Mouse (Mus musculus): ENCODE measurements around the gene Dscam.

Gene Dscam

DNA sequence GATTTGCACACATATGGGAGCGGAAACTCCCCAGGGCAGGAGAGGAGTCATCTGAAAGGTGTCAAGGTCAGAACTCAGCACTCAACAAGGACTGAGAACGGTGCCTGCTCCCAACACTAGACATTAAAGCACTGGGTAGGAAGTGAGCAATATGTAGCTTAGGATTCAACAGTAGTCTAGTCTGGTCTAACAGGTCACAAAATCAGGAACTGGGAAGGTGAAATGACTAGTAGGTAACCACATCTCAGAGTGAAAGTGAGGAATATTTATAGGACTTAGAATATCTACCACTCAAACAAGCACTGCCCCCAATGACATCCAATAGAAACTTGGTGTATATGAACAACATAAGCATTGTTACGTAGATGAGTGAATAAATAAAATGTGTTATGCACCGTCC lies 515.0 kb downstream of the Dscam start:
- DNase-seq (ENCODE audit: low spot score in 2 of 2), result no peak

- peak; percentile 16 to 29 for DNase-seq (ENCODE audit: low spot score in 2 of 2)
Observed at GRCm38 (mm10) chr16:96654054-96654453, 516.5 kb downstream of the Dscam start.

DNA sequence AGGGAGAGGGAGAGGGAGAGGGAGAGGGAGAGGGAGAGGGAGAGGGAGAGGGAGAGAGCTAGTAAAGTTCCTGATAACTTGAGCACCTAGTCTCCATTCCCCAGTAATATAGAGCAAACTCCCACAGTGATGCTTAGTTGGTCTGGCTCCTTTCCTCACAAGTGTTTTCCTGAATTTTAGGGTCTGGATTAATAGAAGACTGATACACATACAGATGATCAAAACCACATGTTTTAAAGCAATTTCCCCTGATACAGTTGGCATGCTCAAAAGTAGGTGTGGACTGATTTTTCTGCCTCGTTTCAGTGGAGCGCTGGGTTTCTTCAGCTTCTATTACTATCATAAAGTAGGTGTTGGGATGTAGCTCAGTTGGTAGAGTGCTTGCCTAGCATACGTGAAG lies 519.1 kb downstream of the Dscam start:
- no peak for DNase-seq (ENCODE audit: low spot score in 2 of 2)

GRCm38 (mm10) chr16:96640101-96640500 lies 530.5 kb downstream of the Dscam start:
- no peak for DNase-seq (ENCODE audit: low spot score in 2 of 2)

GRCm38 (mm10) chr16:96635916-96636315 lies 534.6 kb downstream of the Dscam start:
- DNase-seq (ENCODE audit: low spot score in 2 of 2), result no peak

- DNase-seq (ENCODE audit: low spot score in 2 of 2), result no peak
Observed at GRCm38 (mm10) chr16:96634791-96635143, 535.8 kb downstream of the Dscam start.

GRCm38 (mm10) chr16:96634097-96634790 lies 536.3 kb downstream of the Dscam start:
- DNase-seq (ENCODE audit: low spot score in 2 of 2), result no peak

DNA sequence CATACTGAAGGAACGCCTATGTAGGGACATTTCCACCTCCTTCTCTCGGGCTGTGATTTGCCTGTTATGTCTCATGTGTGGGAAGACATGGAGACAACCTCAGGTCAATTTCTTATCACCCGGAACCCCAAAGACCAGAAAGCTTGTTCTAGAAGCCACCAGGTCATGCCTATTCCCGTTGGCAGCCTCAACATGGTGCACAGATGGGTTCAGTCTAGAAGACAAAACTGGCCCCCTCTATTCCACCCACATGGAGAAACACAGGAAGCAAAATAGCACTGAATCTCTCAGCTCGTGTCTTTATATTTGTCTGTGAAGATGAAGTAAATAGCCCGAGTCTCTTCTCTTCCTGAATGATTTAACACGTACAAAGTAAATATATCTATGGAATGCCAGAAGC lies 540.3 kb downstream of the Dscam start:
- DNase-seq (ENCODE audit: low spot score in 2 of 2), result no peak

- no peak for DNase-seq (ENCODE audit: low spot score in 2 of 2)
Observed at GRCm38 (mm10) chr16:96629623-96630022, 540.9 kb downstream of the Dscam start.

GRCm38 (mm10) chr16:96625468-96625867 lies 545.1 kb downstream of the Dscam start:
- DNase-seq (ENCODE audit: low spot score in 2 of 2), result no peak

DNA sequence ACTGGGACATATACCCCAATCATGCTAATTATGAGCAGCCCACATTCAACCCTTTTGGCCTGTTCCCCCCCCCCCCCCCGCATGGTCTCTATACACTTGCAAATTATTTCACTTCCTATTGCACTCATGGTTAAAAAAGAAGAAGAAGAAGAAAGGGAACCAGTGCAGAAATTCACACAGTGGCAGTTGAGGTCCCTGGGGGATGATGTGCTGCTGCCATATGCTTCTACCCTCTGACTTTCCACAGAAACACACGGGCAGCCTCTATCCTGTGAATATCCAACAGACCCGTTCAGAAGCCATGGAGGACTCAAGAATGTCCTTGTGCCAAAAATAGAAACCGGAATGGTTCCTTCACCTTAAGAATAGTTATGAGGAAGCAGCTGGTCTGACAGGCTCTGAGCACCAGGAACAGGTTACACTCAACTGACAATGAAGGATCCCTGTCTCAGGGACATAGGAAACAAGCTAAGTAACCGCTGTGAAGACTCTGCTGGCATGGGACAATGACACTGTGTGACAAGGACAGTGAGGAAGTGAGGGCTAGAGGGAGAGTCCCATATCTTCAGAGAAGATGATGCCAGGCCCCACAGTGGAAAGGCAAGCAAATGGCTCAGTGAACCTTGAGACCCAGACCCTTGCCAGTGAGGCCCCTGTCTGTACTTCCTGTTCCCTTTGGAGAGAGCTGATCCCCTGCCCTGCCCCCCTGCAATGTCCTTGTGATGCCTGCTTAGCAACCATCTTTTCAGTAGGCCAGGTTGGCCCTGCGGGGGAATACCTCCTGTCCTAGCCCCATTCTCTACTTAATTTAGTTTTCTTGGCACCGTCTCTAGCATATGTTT lies 545.8 kb downstream of the Dscam start:
- peak in 1 of 2 experiments; percentile 55 for DNase-seq (ENCODE audit: low spot score in 2 of 2)

DNA sequence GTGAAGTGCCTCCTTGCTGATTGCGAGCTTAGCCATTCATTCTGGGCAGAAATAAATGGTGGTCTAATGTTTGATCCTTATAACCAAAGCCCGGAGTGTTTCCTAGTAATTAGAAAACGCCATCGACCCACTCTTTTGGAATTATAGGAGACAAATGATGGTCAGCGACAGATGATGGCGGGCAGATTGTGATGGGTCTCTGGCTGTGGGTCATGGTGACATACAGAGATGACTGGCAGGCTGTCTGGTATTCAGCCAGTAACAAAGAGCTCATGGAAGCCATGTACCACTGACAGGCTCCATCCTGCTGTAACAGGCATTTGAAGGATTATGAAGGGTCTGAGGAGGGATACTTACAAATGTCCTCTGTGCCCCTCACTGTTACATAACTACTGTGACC lies 549.7 kb downstream of the Dscam start:
- no peak for DNase-seq (ENCODE audit: low spot score in 2 of 2)

DNA sequence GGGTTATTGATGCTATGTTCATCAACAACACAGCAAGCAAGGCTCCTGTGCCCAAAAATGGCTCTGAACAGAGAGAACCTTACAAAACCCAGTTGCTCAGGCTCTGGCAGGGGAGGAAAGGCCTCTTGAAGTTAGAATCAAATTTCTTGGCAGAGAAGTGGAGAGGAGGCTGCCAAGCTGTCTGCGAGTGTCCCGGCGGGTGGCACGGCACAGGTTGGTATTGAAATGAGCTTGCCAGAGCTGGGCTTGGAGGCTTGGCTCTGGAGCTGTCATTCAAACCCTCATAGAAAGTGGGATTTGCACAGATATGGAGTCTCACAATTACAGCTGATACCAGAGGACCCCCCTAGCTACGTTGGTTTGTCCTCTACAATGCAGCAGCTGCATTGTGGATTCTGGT lies 550.1 kb downstream of the Dscam start:
- DNase-seq (ENCODE audit: low spot score in 2 of 2), result no peak

DNA sequence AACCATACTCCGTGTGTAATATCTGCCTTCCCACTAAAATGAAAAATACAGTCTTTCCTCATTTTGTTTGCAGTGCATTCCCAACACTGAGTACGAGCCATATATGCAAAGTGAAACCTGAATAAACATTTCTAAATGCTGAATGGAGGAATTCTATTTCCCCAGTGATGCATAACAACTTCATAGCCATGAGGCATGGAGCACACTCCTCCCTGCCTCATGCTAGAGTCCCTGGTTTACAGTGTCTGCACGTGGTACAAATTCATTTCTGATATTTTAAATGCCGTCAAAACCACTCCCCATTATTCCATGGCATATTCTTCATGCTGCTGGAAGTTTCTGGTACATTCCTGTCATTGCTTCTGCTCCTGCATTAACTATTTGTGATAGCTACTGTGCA lies 552.8 kb downstream of the Dscam start:
- DNase-seq (ENCODE audit: low spot score in 2 of 2), result no peak

DNA sequence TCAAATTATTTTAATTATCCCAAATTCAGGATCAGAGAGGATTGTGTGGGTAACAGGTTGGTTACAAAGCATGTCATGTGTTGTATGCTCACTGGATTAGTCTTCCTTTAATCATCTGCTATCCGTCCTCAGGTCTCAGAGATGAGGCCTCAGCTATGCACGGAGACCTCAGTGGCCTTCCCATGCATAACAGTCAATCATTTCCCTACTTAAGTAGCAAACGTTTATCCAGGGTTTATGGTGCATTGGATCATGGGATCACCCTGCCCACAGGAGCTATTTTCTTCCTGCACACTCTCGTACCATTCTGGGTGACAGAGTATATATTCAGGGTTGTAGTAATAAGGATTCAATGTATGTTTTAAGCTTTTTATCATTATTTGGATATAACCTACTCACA lies 557.3 kb downstream of the Dscam start:
- DNase-seq (ENCODE audit: low spot score in 2 of 2), result no peak

DNA sequence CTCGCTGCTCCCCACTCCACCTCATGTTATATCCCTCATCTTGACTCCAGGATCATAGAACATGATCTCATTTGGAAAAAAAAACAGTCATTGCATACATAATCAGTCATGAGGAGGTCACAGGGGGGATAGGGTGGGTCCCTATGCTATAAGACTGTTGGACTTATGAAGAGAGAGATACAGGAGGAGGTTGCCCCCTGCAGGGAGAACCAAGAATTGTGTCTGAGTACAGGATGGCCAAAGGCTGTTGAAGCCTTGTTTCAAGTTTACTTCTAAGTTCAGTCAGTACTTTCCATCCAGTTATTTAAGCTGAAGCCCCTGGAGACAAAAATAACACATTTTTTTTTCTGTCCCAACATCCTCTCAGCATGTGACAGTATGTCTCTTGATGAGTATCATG lies 559.7 kb downstream of the Dscam start:
- peak in 1 of 2 experiments; percentile 60 for DNase-seq (ENCODE audit: low spot score in 2 of 2)

DNA sequence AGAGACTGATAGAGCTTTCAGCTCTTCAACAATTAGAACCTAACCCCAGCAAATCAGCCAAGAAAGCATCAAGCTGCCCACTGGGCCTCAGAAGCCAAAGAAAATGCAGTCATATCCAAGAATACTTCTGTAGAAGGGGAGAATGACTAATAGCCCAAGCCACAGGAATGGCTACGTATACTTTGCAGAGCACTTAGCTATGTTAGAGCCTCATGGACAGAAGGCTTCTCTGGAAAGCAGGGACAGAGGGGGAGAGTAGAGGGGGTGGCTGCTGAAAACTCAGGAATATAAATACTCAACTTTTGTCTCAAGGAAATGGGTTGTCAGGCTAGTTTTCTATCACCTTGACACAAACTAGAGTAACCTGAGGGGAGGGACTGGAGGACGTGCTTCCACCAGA lies 568.3 kb downstream of the Dscam start:
- no peak for DNase-seq (ENCODE audit: low spot score in 2 of 2)

DNA sequence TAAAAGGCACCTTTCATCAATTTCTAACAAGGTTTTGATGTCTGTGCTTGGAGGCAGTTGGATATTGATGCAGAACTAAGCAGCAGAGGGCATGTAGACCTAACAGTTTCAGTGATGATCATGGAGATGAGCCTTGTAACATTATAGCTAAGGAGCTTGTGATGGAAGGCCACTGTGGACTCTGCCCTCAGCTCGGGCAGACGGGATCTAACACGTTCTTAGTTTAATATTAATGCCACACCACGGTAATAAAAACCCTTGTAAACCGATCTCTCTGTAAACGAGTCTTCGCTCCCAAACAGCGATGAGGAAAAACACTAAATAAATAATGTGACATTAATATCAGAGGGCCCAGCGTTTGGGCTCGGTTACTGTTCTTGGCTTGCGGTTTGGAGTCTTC lies 569.8 kb downstream of the Dscam start:
- no peak for DNase-seq (ENCODE audit: low spot score in 2 of 2)

GRCm38 (mm10) chr16:96599401-96600060 lies 571.0 kb downstream of the Dscam start:
- DNase-seq (ENCODE audit: low spot score in 2 of 2), result no peak

- no peak for DNase-seq (ENCODE audit: low spot score in 2 of 2)
Observed at GRCm38 (mm10) chr16:96575841-96576240, 594.7 kb downstream of the Dscam start.

GRCm38 (mm10) chr16:96567428-96567827 lies 603.1 kb downstream of the Dscam start:
- no peak for DNase-seq (ENCODE audit: low spot score in 2 of 2)

GRCm38 (mm10) chr16:96563350-96564257 lies 606.9 kb downstream of the Dscam start:
- DNase-seq (ENCODE audit: low spot score in 2 of 2), result no peak
